Mouse (Mus musculus) lung, adult 2 months (tissue): ENCODE results near the gene Tln2.

Source experiments
- CTCF ChIP-seq: fragments of 200-500 bp; IDR thresholded peaks from 2 replicates; pipeline ENCODE4 v1.5.1; 2011; ENCODE audit warnings: mild to moderate bottlenecking, low read length, control low read depth; ENCODE audit not compliant: insufficient read depth
- POLR2A ChIP-seq: fragments of 200-500 bp; IDR thresholded peaks from 2 replicates; pipeline ENCODE4 v1.6.1; 2011; ENCODE audit warnings: low read depth, mild to moderate bottlenecking, control low read depth, low read length, borderline replicate concordance; ENCODE audit errors: extremely low read depth

DNA sequence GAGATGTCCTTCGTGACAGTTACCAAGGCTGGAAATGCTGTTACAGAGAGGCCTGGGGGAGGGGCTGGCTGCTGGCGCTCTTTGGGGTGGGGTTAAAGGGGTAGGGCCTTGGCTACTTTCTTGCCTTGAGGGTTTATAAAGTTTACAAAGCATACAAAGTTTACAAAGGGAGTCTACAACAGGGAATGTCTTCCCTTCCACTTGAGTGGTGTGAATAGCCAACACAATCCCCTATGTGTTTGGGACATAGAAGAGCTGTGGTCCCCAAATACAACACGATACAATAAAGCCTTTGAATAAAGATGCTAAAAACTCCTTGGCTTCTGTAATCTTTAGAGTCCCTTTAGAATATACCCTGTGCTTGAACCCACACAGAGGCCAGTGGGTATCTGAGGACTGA lies 389.5 kb downstream of the Tln2 start:
- no peak for TF ChIP-seq CTCF
- no peak for TF ChIP-seq POLR2A
